Mouse (Mus musculus): ENCODE results near the gene Ptprn2. TPM values are rescaled to one million over a fixed set of nuclear protein-coding genes. Genes with fewer than 3 reads are reported as not detected.
"Not testable (repeated sequence)": the region's sequence is repeated elsewhere in the genome, so short reads cannot be mapped to it uniquely, and the experiment has no call there.

The Ptprn2 gene
- polyA plus RNA-seq, 1 experiment: 0.95 TPM

DNA sequence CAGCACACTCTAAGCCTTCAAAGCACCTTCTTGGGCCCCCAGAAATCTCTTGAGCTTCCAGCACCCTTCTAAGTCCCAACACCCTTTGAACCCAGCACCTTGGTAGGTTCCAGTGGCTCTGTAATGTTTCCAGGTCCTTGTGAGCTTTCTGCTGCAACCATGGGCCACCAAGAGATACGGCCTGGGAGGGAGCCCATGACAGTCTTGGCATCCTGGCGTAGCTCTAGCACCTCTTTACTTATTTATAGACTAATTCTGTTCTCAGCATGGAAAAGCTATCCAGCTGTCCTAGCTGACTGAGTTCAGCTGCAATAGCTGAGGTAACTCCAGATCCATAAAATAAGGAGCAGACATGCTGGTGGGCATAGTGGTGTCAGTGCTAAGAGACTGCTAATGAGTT, 66.8 kb downstream of the Ptprn2 start:
- no peaks in the 10 kb centered on the region for H3K4me1 ChIP-seq (ENCODE audit: control insufficient read depth, insufficient read depth, low read length)
- no peak for DNase-seq

DNA sequence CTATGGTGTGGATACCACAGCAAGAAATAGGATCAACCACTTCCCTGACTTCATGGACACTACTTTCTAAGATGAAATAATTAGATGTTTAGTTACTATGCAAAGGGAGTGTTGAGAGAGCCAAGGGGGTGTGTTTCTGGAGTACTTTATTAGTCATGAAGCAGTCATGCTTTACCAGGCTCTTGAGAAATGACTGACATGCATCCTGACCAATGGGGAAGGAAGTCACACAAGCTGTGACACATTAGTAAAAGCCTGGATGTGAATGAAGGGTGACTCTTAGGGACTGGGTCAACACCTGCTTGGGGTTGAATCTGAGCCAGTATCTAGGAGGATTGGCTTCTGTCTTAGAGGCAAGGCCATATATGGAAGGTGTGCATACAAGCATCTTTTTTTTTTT, 67.8 kb downstream of the Ptprn2 start:
- H3K4me3 ChIP-seq (replicated peaks; ENCODE audit: extremely low read depth, low read depth, low read length): no peak overlapping the region
- no peaks in the 10 kb centered on the region for H3K4me1 ChIP-seq (ENCODE audit: control insufficient read depth, insufficient read depth, low read length)
- TF ChIP-seq POLR2A (IDR thresholded peaks at IDR 0.05; ENCODE audit: borderline replicate concordance, extremely low read depth, low read depth, low read length) (no peak), CTCF (IDR thresholded peaks at IDR 0.05; ENCODE audit: insufficient read depth, low read length) (no peak)
- no peak for DNase-seq

More for the DNA sequence above, 66.8 kb downstream of the Ptprn2 start:
- TF ChIP-seq POLR2A (IDR thresholded peaks at IDR 0.05; ENCODE audit: borderline replicate concordance, extremely low read depth, low read depth, low read length): no peak
- TF ChIP-seq CTCF (IDR thresholded peaks at IDR 0.05; ENCODE audit: insufficient read depth, low read length): no peak
- 71% methylated on average over 2 of the region's 2 CpGs for WGBS
- no peak overlapping the region for H3K4me3 ChIP-seq (replicated peaks; ENCODE audit: extremely low read depth, low read depth, low read length)

DNA sequence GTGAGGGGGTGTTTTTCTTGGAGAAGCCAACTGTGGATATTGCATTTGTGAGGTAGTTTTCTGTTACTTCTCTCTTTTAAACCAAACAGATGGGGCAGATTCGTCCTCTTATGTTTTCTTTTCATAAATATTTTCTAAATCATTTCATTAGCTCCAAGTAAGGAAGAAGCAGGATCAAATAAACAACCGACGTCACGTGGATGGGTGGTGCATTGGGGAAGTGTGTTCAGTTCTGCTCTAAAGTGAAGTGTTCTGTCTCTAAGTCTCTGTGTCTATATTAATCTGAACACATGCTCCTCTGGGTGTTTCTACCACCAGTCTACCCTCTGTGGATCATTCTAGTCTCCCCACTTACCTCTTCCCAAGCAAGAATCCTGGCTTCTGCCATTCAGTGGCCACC, 70.4 kb downstream of the Ptprn2 start:
- DNase-seq: no peak
- H3K4me1 ChIP-seq (ENCODE audit: control insufficient read depth, insufficient read depth, low read length): no peaks in the 10 kb centered on the region
- WGBS: 63% methylated on average over 4 of the region's 4 CpGs
- TF ChIP-seq CTCF (IDR thresholded peaks at IDR 0.05; ENCODE audit: insufficient read depth, low read length) (no peak), POLR2A (IDR thresholded peaks at IDR 0.05; ENCODE audit: borderline replicate concordance, extremely low read depth, low read depth, low read length) (no peak)
- no peak overlapping the region for H3K4me3 ChIP-seq (replicated peaks; ENCODE audit: extremely low read depth, low read depth, low read length)

DNA sequence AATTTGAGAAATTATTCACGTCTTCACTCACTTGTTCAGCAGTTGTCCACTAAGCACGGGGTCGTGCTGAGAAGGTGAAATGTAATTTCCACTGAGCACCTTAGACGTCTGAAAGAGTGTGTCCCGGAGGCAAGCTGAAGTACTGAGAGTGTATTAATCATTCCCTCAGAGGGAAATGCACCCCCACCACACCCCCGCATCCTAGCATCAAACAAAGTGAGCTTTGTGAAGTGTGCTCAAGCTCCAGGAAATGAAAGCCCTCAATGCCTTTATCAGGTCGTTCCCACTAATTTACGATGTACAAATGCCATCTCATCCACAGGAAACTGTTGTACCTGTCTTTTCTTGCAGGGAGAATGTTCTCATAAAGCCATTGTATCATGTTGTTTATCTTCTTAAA, 78.9 kb downstream of the Ptprn2 start:
- Histone ChIP-seq H3K4me3 (replicated peaks; ENCODE audit: extremely low read depth, low read depth, low read length) (no peak overlapping the region), H3K4me1 (ENCODE audit: control insufficient read depth, insufficient read depth, low read length) (no peaks in the 10 kb centered on the region)
- DNase-seq: no peak
- no peak for TF ChIP-seq POLR2A (IDR thresholded peaks at IDR 0.05; ENCODE audit: borderline replicate concordance, extremely low read depth, low read depth, low read length)
- TF ChIP-seq CTCF (IDR thresholded peaks at IDR 0.05; ENCODE audit: insufficient read depth, low read length): no peak
- WGBS: 52% methylated on average over 8 of the region's 8 CpGs

DNA sequence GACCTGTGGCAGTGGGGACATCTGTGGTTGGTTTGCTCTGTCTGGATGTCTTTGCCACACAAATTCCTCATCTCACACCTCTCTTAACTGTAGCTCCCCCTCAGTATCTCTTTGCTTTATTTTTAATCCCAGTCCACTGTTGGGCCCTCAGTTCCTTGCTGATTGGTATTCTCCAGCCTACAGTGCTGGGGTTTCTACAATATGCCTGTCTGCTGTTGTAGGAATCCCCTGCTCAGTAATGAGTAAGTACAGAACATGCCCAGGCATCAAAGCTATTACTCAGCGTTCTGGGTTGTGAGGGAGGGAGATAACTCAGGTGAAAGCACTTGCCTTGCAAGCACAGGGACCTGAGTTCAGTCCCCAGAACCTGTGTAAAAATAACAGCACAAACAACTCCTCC, 81.2 kb downstream of the Ptprn2 start:
- no peak for DNase-seq
- H3K4me1 ChIP-seq (ENCODE audit: control insufficient read depth, insufficient read depth, low read length): no peaks in the 10 kb centered on the region
- TF ChIP-seq CTCF (IDR thresholded peaks at IDR 0.05; ENCODE audit: insufficient read depth, low read length) (no peak), POLR2A (IDR thresholded peaks at IDR 0.05; ENCODE audit: borderline replicate concordance, extremely low read depth, low read depth, low read length) (no peak)
- H3K4me3 ChIP-seq (replicated peaks; ENCODE audit: extremely low read depth, low read depth, low read length): no peak overlapping the region
- WGBS: 55% methylated on average over 1 of the region's 1 CpGs

DNA sequence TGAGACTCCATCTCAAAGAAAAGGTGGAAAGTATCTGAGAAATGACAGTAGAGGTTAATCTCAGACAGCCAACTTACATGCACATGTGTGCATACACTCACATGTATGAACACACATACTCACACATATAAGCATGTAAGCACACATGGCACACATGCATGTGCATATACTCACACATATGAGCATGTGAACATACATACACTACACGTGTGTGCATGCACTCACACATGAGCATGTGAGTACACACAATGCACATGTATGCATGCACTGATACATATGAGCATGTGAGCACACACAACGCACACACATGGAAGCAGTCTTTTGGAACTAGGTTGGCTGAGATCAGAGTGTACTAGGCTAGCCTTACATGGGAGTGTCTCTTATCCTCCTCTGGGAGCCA, 81.7 kb downstream of the Ptprn2 start:
- no peak for DNase-seq
- Histone ChIP-seq H3K4me3 (replicated peaks; ENCODE audit: extremely low read depth, low read depth, low read length) (no peak overlapping the region), H3K4me1 (ENCODE audit: control insufficient read depth, insufficient read depth, low read length) (no peaks in the 10 kb centered on the region)
- TF ChIP-seq CTCF (IDR thresholded peaks at IDR 0.05; ENCODE audit: insufficient read depth, low read length) (no peak), POLR2A (IDR thresholded peaks at IDR 0.05; ENCODE audit: borderline replicate concordance, extremely low read depth, low read depth, low read length) (no peak)
- 73% methylated on average over 2 of the region's 2 CpGs for WGBS

DNA sequence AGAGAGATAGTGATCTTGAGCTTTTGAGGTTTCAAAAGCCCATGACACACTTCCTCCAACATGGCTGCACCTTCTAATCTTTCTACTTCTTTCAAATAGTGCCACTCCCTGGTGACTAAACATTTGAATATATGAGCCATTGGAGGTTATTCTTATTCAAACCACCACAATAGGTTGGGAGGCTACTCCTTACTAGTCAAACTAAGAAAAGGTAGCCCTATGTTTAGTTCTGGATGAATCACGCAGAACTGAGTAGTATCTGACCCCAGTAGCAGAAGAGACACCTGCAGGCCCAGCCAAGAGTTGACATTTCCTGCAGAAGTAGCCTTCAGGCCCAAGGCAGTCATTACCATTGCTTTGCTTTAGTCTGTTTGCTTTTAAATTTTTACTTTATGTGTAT, 84.0 kb downstream of the Ptprn2 start:
- WGBS: 61% methylated on average over 1 of the region's 1 CpGs
- Histone ChIP-seq H3K4me3 (replicated peaks; ENCODE audit: extremely low read depth, low read depth, low read length) (no peak overlapping the region), H3K4me1 (ENCODE audit: control insufficient read depth, insufficient read depth, low read length) (no peaks in the 10 kb centered on the region)
- DNase-seq: no peak
- TF ChIP-seq CTCF (IDR thresholded peaks at IDR 0.05; ENCODE audit: insufficient read depth, low read length): no peak
- TF ChIP-seq POLR2A (IDR thresholded peaks at IDR 0.05; ENCODE audit: borderline replicate concordance, extremely low read depth, low read depth, low read length): no peak

DNA sequence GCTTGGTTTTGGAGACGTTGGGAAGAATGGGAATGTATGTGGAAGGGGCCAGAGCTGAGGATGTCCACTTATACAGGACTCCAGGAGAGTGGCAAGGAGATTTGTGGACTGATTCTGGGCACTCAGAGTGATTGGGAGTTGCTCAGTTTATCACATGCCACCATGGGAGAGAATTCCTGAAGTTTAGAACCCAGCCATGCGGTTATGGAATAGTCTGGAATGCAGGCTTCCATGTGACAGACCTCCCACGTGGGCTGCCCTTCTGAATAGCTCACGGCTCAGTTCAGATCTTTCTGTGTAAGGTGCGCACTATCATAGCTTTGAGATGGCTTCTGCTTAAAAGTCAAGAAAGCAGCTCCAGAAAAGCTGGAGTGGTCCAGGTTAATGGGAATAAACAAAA, 88.6 kb downstream of the Ptprn2 start:
- TF ChIP-seq CTCF (IDR thresholded peaks at IDR 0.05; ENCODE audit: insufficient read depth, low read length): no peak
- TF ChIP-seq POLR2A (IDR thresholded peaks at IDR 0.05; ENCODE audit: borderline replicate concordance, extremely low read depth, low read depth, low read length): no peak
- H3K4me1 ChIP-seq (ENCODE audit: control insufficient read depth, insufficient read depth, low read length): no peaks in the 10 kb centered on the region
- 72% methylated on average over 5 of the region's 5 CpGs for WGBS
- DNase-seq: no peak
- H3K4me3 ChIP-seq (replicated peaks; ENCODE audit: extremely low read depth, low read depth, low read length): no peak overlapping the region

DNA sequence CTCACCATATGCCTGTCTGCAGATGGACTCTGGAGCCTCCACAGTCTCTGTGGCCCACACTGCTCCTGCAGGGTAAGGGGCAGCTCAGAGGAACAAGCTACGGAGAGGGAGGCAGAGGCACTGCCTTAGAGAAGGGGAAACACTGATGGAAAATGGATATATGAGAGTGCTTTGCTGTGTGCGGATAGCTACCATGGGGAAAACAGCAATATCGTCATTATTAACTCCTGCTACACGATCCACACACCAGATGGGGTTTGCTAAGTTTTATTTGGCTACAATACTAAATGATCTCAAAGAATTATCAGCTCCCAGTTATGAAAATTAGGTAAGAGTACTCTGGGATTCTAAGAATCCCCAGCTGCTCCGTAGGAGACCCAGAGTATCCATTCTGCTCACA, 89.2 kb downstream of the Ptprn2 start:
- WGBS: 73% methylated on average over 5 of the region's 5 CpGs
- no peak overlapping the region for H3K4me3 ChIP-seq (replicated peaks; ENCODE audit: extremely low read depth, low read depth, low read length)
- no peak for DNase-seq
- TF ChIP-seq CTCF (IDR thresholded peaks at IDR 0.05; ENCODE audit: insufficient read depth, low read length) (no peak), POLR2A (IDR thresholded peaks at IDR 0.05; ENCODE audit: borderline replicate concordance, extremely low read depth, low read depth, low read length) (no peak)
- no peaks in the 10 kb centered on the region for H3K4me1 ChIP-seq (ENCODE audit: control insufficient read depth, insufficient read depth, low read length)

DNA sequence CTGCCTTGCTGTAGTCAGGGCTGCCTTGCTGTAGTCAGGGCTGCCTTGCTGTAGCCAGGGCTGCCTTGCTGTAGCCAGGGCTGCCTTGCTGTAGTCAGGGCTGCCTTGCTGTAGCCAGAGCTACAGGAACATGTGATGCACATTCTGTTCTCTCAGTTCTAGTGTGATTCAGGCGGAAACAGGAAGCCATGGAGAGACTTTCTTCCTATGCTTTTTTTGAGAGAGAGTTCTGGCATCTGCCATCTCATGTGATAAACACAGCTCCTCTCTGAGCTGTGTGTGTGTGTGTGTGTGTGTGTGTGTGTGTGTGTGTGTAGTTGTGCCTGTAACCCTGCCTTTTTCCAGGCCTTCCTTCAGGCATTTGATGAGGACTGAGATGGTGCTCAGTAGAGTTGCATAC, 92.4 kb downstream of the Ptprn2 start:
- 38% methylated on average over 1 of the region's 1 CpGs for WGBS
- not testable (repeated sequence) for H3K4me3 ChIP-seq (replicated peaks; ENCODE audit: extremely low read depth, low read depth, low read length); DNase-seq; H3K4me1 ChIP-seq (ENCODE audit: control insufficient read depth, insufficient read depth, low read length)

All from lung, adult 2 months (tissue).